Mouse (Mus musculus): ENCODE results near the gene Gm16253. TPM values are rescaled to one million over a fixed set of nuclear protein-coding genes. Genes with fewer than 3 reads are reported as not detected.

Gene Gm16253
- polyA plus RNA-seq (2014; fragmentation: Nextera tagmentation; extraction: Ambion mirVana) = 0.46 and 0.70 TPM in 2 replicates

GRCm38 (mm10) chr3:96576690-96577541 is at the start of gene Gm16253:
Gene Gm16253, plus strand, starts transcription at chr3:96576984.
- Histone ChIP-seq H3K4me3 (ENCODE audit: low read depth, low read length) (no peak within 1 kb of the TSS), H3K9me3 (ENCODE audit: control insufficient read depth, low read length) (no peaks in the 10 kb centered on the region), H3K27me3 (ENCODE audit: control insufficient read depth, insufficient read depth, low read length) (no peaks in the 10 kb centered on the region), H3K9ac (ENCODE audit: low read depth, low read length) (peak within 1 kb of the TSS; percentile 25; the same call in 1 of the 2 replicates), H3K4me2 (replicated peaks; ENCODE audit: low read depth, low read length) (peak within 1 kb of the TSS; percentile 18), H3K27ac (ENCODE audit: low read depth, low read length) (peak within 1 kb of the TSS; percentile 48; the same call in 1 of the 2 replicates), H3K4me1 (replicated peaks; ENCODE audit: control insufficient read depth, insufficient read depth, low read length) (peaks cover 3% of the 10 kb centered on the region), H3K36me3 (ENCODE audit: control insufficient read depth, insufficient read depth, low read length) (no peaks in the 10 kb centered on the region)
- DNase-seq (ENCODE audit: low spot score) (peak; percentile 82), ATAC-seq (ENCODE audit: low FRiP score) (peak; percentile 89)
- WGBS = 29% methylated on average over 17 of the region's 17 CpGs

- no peak overlapping the region for H3K27ac ChIP-seq (ENCODE audit: low read depth, low read length)
- WGBS = 61% methylated on average over 9 of the region's 9 CpGs
- H3K9me3 ChIP-seq (ENCODE audit: control insufficient read depth, low read length) = no peaks in the 10 kb centered on the region
- ATAC-seq (ENCODE audit: low FRiP score) (no peak), DNase-seq (ENCODE audit: low spot score) (no peak)
- no peaks in the 10 kb centered on the region for H3K36me3 ChIP-seq (ENCODE audit: control insufficient read depth, insufficient read depth, low read length)
- no peak overlapping the region for H3K4me3 ChIP-seq (ENCODE audit: low read depth, low read length)
- H3K4me1 ChIP-seq (replicated peaks; ENCODE audit: control insufficient read depth, insufficient read depth, low read length) = no peaks in the 10 kb centered on the region
- H3K27me3 ChIP-seq (ENCODE audit: control insufficient read depth, insufficient read depth, low read length) = peaks cover 11% of the 10 kb centered on the region
- no peak overlapping the region for H3K9ac ChIP-seq (ENCODE audit: low read depth, low read length)
- H3K4me2 ChIP-seq (replicated peaks; ENCODE audit: low read depth, low read length) = no peak overlapping the region
These were observed 48.3 kb upstream of the Gm16253 start for GRCm38 (mm10) chr3:96528506-96528905.

- Histone ChIP-seq H3K9ac (ENCODE audit: low read depth, low read length) (no peak overlapping the region), H3K36me3 (ENCODE audit: control insufficient read depth, insufficient read depth, low read length) (no peaks in the 10 kb centered on the region), H3K27me3 (ENCODE audit: control insufficient read depth, insufficient read depth, low read length) (peaks cover 7% of the 10 kb centered on the region), H3K4me3 (ENCODE audit: low read depth, low read length) (no peak overlapping the region), H3K4me2 (replicated peaks; ENCODE audit: low read depth, low read length) (no peak overlapping the region), H3K9me3 (ENCODE audit: control insufficient read depth, low read length) (no peaks in the 10 kb centered on the region), H3K27ac (ENCODE audit: low read depth, low read length) (no peak overlapping the region), H3K4me1 (replicated peaks; ENCODE audit: control insufficient read depth, insufficient read depth, low read length) (no peaks in the 10 kb centered on the region)
- DNase-seq (ENCODE audit: low spot score) = no peak
- WGBS = 65% methylated on average over 7 of the region's 7 CpGs
- ATAC-seq (ENCODE audit: low FRiP score) = no peak
These were observed 44.7 kb upstream of the Gm16253 start for GRCm38 (mm10) chr3:96532050-96532449.

GRCm38 (mm10) chr3:96534300-96534699 is 42.5 kb upstream of the Gm16253 start:
- Histone ChIP-seq H3K36me3 (ENCODE audit: control insufficient read depth, insufficient read depth, low read length) (no peaks in the 10 kb centered on the region), H3K9me3 (ENCODE audit: control insufficient read depth, low read length) (no peaks in the 10 kb centered on the region), H3K9ac (ENCODE audit: low read depth, low read length) (no peak overlapping the region), H3K27ac (ENCODE audit: low read depth, low read length) (no peak overlapping the region), H3K4me1 (replicated peaks; ENCODE audit: control insufficient read depth, insufficient read depth, low read length) (no peaks in the 10 kb centered on the region), H3K4me2 (replicated peaks; ENCODE audit: low read depth, low read length) (no peak overlapping the region), H3K4me3 (ENCODE audit: low read depth, low read length) (no peak overlapping the region), H3K27me3 (ENCODE audit: control insufficient read depth, insufficient read depth, low read length) (no peaks in the 10 kb centered on the region)
- DNase-seq (ENCODE audit: low spot score) = no peak
- 64% methylated on average over 2 of the region's 2 CpGs for WGBS
- no peak for ATAC-seq (ENCODE audit: low FRiP score)

- Histone ChIP-seq H3K36me3 (ENCODE audit: control insufficient read depth, insufficient read depth, low read length) (no peaks in the 10 kb centered on the region), H3K4me1 (replicated peaks; ENCODE audit: control insufficient read depth, insufficient read depth, low read length) (no peaks in the 10 kb centered on the region), H3K27ac (ENCODE audit: low read depth, low read length) (no peak overlapping the region), H3K9ac (ENCODE audit: low read depth, low read length) (no peak overlapping the region), H3K9me3 (ENCODE audit: control insufficient read depth, low read length) (no peaks in the 10 kb centered on the region), H3K4me2 (replicated peaks; ENCODE audit: low read depth, low read length) (no peak overlapping the region), H3K4me3 (ENCODE audit: low read depth, low read length) (no peak overlapping the region), H3K27me3 (ENCODE audit: control insufficient read depth, insufficient read depth, low read length) (no peaks in the 10 kb centered on the region)
- 65% methylated on average over 2 of the region's 2 CpGs for WGBS
- no peak for DNase-seq (ENCODE audit: low spot score)
- ATAC-seq (ENCODE audit: low FRiP score) = no peak
These were observed 37.5 kb upstream of the Gm16253 start for GRCm38 (mm10) chr3:96539316-96539715.

GRCm38 (mm10) chr3:96540740-96541139 is 36.0 kb upstream of the Gm16253 start:
- DNase-seq (ENCODE audit: low spot score) (no peak), ATAC-seq (ENCODE audit: low FRiP score) (no peak)
- Histone ChIP-seq H3K4me3 (ENCODE audit: low read depth, low read length) (no peak overlapping the region), H3K9me3 (ENCODE audit: control insufficient read depth, low read length) (no peaks in the 10 kb centered on the region), H3K36me3 (ENCODE audit: control insufficient read depth, insufficient read depth, low read length) (no peaks in the 10 kb centered on the region), H3K4me1 (replicated peaks; ENCODE audit: control insufficient read depth, insufficient read depth, low read length) (no peaks in the 10 kb centered on the region), H3K4me2 (replicated peaks; ENCODE audit: low read depth, low read length) (no peak overlapping the region), H3K27ac (ENCODE audit: low read depth, low read length) (no peak overlapping the region), H3K27me3 (ENCODE audit: control insufficient read depth, insufficient read depth, low read length) (no peaks in the 10 kb centered on the region), H3K9ac (ENCODE audit: low read depth, low read length) (no peak overlapping the region)
- WGBS = 46% methylated on average over 6 of the region's 6 CpGs

GRCm38 (mm10) chr3:96541328-96542078 is 35.3 kb upstream of the Gm16253 start:
- WGBS = 17% methylated on average over 14 of the region's 14 CpGs
- no peaks in the 10 kb centered on the region for H3K27me3 ChIP-seq (ENCODE audit: control insufficient read depth, insufficient read depth, low read length)
- H3K36me3 ChIP-seq (ENCODE audit: control insufficient read depth, insufficient read depth, low read length) = no peaks in the 10 kb centered on the region
- peak; percentile 38 for DNase-seq (ENCODE audit: low spot score)
- no peak for ATAC-seq (ENCODE audit: low FRiP score)
- no peaks in the 10 kb centered on the region for H3K9me3 ChIP-seq (ENCODE audit: control insufficient read depth, low read length)
- no peak overlapping the region for H3K9ac ChIP-seq (ENCODE audit: low read depth, low read length)
- no peak overlapping the region for H3K27ac ChIP-seq (ENCODE audit: low read depth, low read length)
- no peaks in the 10 kb centered on the region for H3K4me1 ChIP-seq (replicated peaks; ENCODE audit: control insufficient read depth, insufficient read depth, low read length)
- H3K4me2 ChIP-seq (replicated peaks; ENCODE audit: low read depth, low read length) = no peak overlapping the region
- no peak overlapping the region for H3K4me3 ChIP-seq (ENCODE audit: low read depth, low read length)

GRCm38 (mm10) chr3:96542554-96542953 is 34.2 kb upstream of the Gm16253 start:
- ATAC-seq (ENCODE audit: low FRiP score) = no peak
- no peak overlapping the region for H3K27ac ChIP-seq (ENCODE audit: low read depth, low read length)
- H3K9ac ChIP-seq (ENCODE audit: low read depth, low read length) = no peak overlapping the region
- no peaks in the 10 kb centered on the region for H3K9me3 ChIP-seq (ENCODE audit: control insufficient read depth, low read length)
- H3K4me2 ChIP-seq (replicated peaks; ENCODE audit: low read depth, low read length) = no peak overlapping the region
- H3K4me1 ChIP-seq (replicated peaks; ENCODE audit: control insufficient read depth, insufficient read depth, low read length) = no peaks in the 10 kb centered on the region
- H3K36me3 ChIP-seq (ENCODE audit: control insufficient read depth, insufficient read depth, low read length) = no peaks in the 10 kb centered on the region
- 79% methylated on average over 8 of the region's 8 CpGs for WGBS
- H3K27me3 ChIP-seq (ENCODE audit: control insufficient read depth, insufficient read depth, low read length) = peaks cover under 1% of the 10 kb centered on the region; the same call in 1 of the 2 replicates
- H3K4me3 ChIP-seq (ENCODE audit: low read depth, low read length) = no peak overlapping the region
- no peak for DNase-seq (ENCODE audit: low spot score)

Measured in hindbrain, embryonic 11.5 days (tissue).